Mouse (Mus musculus) cerebral cortex, adult 2 months (tissue): ENCODE data around the gene Adamtsl2.

Experiments
- WGBS: fragments of 180-500 bp; shearing (Covaris S2); methylation state at CpG from one replicate; pipeline ENCODE4 v1.1.7; 2018; 5-methylcytosine and 5-hydroxymethylcytosine counted together

Gene Adamtsl2

DNA sequence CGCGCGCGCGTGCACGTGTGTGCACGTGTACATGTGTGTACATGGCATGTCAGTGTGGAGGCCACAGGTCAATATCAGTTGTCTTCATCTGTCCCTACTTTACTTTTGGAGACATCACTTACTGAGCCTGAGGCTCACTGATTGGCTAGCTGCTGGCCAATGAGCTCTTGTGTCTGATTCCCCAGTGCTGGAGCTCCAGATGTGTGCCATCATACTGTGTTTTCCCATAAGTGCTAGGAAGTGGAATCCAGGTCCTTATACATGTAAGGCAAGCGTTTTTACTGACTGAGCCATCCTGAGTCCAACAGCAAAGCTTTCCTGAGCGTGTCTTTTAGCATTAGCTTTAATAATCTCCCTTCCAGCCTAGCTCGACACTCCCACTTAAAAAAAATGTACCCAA is 35.0 kb downstream of the Adamtsl2 start:
- 93% methylated on average over 10 of the region's 10 CpGs for whole genome bisulfite sequencing

- 76% methylated on average over 4 of the region's 4 CpGs for WGBS
Observed at GRCm38 (mm10) chr2:27118452-27118851, 39.3 kb downstream of the Adamtsl2 start.

DNA sequence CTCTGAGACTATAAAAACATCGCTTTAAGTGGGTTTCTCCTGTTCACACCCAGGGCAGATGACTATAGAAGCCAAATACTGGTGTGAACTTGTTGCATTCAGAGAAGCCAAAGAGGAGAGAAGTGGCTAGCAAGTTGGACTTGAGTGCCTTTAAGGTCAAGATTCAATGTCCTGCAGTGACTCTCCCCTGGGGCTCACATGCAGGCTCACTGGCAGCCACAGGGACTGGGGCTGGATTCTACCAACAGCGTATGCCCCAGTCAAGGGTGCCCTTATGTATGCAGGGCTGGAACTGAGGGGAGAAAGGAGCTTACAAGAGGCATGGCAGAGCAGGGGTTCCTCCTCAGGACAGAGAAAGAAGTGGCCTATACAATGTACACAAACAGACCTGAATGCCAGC is 40.6 kb downstream of the Adamtsl2 start:
- 92% methylated on average over 2 of the region's 2 CpGs for WGBS

DNA sequence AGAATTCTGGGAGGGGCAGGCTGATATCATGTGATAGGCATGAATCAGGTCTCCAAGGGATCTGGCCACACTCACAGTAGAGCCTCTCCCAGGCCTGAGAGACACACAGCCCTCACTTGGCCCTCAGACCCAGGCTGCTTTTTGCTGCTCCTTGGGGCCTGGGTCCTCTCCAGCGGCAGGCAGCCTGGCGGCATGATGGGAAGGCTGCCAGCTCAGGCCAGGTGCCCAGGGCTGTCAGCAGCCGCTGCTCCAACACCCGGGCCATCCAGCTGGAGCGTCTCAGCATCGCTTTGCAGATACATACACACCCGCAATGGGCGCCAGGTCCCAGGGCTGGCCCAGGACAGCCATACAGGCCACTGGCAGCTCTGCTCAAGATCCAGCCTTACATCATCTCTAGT is 41.1 kb downstream of the Adamtsl2 start:
- WGBS = 53% methylated on average over 8 of the region's 8 CpGs

DNA sequence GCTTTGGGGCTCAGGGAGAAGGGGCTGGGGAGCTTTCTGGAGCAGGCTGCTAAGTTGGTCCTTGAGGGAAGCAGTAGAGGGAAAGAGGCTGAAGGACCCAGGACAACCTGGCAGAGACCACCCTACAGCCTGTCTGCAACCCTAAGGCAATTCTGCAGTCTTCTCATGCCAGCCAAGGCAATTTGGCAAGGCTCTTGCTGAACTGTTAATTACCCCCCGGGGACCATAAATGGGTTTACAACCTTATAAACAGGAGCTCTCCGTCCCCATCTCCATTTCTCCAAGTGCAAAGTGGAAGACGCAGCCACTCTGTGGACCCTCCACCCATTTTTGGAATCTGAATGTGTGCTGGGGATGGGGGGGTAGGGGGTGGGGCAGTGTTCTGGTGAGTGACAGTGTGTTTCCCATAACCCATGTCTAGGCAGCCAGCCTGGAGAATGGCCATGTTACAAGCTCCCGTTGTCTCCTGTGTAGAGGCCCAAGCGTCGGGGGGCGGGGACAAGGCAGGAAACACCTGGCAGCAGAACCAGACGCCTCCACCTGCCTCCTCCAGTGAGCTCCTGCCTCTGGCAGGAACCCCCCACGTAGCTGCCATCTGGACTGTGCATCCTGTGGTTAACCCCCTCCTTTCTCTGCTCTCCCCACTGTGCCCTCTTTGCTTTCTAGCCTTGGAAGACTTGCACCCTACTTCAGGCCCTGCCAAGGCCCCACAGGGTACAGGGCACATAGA is 42.6 kb downstream of the Adamtsl2 start:
- WGBS = 21% methylated on average over 9 of the region's 9 CpGs

DNA sequence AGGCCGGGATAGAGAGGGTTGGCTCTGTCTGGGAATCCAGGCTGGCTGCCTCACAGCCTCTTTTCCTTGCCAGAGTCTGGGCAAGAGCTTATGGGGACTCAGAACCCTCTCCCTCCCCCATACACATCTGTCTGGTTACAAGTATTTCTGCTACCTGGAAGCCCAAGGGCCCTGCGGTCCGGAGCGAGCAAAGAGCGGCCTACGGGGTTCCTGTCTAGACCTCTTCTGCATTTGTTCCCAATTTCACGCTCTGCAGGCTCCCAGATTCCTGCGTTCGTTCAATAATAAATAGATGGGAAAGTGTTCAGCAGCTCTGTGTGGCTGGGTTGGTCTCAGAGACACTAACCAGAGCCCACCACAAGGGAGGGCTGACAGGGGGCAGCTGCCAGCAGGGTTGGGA is 43.4 kb downstream of the Adamtsl2 start:
- 59% methylated on average over 9 of the region's 9 CpGs for WGBS

DNA sequence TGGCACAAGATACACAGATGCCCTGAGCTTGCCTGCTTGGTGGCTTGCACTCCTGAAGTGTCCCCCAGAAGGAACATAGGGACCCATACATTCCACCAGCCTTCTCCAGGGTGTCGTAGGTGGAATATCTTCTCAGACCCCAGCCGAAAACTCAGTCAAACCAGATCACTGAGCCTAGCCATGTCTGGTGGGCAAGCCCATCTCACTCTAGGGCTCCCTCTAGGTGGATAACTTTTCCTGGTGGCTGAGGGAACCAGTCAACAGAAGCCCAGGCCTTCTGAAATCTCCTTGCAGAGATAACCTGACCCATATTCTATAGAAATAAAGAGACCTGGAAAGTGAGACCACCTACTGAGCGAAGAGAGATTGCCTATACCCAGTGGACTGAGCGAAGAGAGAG is 43.9 kb downstream of the Adamtsl2 start:
- WGBS = 98% methylated on average over 4 of the region's 4 CpGs

- 47% methylated on average over 10 of the region's 10 CpGs for WGBS
Observed at GRCm38 (mm10) chr2:27125979-27126378, 46.8 kb downstream of the Adamtsl2 start.

- WGBS = 69% methylated on average over 4 of the region's 4 CpGs
Observed at GRCm38 (mm10) chr2:27126496-27126895, 47.3 kb downstream of the Adamtsl2 start.

DNA sequence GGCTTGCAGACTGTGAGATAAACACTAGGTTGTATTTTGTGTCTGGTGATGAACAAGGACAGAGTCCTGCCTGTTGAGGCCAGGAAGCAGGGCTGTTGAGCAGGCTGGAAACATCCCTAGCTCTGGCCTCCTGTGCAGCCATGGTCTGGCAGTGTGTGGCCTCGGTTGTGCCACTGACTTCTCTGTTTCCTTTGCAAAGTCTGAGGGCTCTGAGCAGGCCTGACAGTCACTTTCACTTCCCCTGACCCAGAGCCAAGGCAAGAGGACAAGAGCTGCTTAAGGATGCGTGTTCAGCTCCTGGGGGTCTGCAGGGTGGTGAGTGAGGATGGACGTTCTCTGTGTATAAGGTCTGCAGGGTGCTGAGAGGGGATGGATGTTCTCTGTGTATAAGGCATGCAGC is 49.8 kb downstream of the Adamtsl2 start:
- WGBS = 69% methylated on average over 3 of the region's 3 CpGs

- 65% methylated on average over 5 of the region's 5 CpGs for WGBS
Observed at GRCm38 (mm10) chr2:27135935-27136334, 56.8 kb downstream of the Adamtsl2 start.

GRCm38 (mm10) chr2:27136336-27136735 is 57.2 kb downstream of the Adamtsl2 start:
- 66% methylated on average over 3 of the region's 3 CpGs for WGBS

GRCm38 (mm10) chr2:27136789-27137188 is 57.6 kb downstream of the Adamtsl2 start:
- 55% methylated on average over 1 of the region's 1 CpGs for WGBS

DNA sequence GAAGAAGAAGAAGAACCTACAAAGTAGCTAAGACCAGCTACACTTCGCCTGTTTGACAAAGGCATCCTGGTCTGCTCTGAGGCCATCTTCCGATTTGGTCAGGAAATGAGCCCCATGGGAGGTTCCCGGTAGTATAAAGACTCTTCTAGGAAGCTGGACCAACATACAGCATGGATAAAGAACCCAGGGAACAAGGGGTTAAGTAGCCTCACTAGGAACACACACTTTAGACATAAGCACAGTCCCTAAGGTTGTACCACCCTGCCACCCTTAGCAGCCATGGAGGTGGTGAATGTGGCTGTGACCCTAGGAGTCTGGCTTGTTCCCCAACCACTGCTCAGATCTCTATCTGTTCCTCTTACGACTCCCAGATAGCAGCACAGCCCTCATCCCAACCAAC is 59.2 kb downstream of the Adamtsl2 start:
- WGBS = 74% methylated on average over 4 of the region's 4 CpGs

DNA sequence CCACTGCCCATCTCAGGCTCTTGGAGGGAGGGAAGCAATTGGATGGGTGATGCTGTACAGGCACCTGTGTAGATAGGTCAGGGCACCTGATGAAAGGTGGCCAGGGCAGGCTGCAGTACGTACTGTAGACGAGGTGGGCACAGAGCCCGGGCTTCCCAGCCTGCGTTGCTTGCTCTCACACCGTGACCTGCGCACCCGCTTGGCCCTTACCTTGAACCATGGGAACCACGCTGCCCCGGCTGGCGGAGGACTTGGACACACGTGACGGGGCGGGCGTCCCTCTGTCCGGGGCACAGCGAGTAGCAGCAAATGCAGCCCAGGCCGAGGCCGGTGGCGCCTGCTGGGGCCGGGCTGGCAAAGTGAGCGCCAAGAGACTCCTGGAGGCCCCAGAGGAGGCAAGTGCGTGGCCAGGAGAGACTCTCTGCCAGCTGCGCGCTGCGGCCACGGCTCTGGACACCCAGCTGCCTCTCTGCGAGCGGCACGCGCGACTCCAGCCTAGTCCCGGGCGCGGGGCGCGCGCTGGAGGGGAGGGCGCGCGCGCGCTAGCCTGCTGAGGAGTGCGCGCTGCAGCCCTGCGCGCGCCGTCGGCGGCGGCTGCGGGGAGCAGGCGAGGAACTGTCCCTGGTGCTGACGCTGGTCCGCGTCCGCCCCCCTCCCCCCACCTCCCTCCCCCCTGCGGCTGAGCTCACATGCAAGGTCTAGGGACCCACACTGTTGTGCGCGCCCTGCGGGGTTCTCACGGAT is 62.9 kb downstream of the Adamtsl2 start, which contains the start of gene Fam163b:
Gene Fam163b (minus strand): TSS at position 542 of the 744 bp plus-strand sequence.
- 2% methylated on average over 61 of the region's 62 CpGs for WGBS

DNA sequence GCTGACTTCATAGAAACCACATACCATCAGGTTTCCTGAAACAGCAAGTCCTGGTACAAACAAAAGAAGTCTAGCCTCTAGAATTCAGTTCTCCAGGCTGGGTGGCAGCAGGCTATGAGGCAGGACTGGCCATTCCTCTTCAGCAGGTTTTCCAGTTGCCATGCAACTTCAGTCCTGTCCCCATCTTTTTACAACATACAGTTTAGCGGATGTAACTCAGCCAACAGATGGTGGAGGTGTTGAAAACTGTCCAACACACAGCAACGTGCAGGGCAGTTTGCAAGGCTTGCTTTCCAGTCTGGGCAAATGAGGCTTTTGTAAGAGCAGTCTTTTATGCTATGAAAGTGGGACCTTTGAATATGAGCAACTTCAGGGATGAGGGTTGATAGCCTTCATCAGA is 65.8 kb downstream of the Adamtsl2 start:
- WGBS = 37% methylated on average over 2 of the region's 2 CpGs

DNA sequence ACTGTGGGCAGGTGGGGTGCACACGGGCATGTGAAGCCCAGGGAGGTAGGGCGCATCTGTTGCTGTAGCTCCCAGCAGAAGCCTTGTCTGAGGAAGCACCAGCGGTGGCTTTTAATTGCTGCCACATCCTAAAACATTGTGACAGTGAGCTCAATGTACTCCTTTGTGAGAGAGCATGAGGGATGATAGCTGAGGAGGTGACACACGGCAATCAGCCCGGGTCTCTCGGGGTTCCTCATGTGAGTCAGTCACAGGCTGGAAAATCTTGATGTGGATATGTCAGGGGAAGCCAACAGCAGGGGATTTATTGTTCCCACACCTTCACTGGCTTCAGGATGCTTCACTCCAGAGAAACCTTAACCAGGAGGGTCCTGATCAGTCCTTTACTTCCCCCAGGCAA is 67.7 kb downstream of the Adamtsl2 start:
- 79% methylated on average over 6 of the region's 6 CpGs for WGBS

GRCm38 (mm10) chr2:27149457-27149856 is 70.3 kb downstream of the Adamtsl2 start:
- 21% methylated on average over 2 of the region's 2 CpGs for WGBS

GRCm38 (mm10) chr2:27154466-27155185 is 75.4 kb downstream of the Adamtsl2 start:
- WGBS = 62% methylated on average over 10 of the region's 10 CpGs

DNA sequence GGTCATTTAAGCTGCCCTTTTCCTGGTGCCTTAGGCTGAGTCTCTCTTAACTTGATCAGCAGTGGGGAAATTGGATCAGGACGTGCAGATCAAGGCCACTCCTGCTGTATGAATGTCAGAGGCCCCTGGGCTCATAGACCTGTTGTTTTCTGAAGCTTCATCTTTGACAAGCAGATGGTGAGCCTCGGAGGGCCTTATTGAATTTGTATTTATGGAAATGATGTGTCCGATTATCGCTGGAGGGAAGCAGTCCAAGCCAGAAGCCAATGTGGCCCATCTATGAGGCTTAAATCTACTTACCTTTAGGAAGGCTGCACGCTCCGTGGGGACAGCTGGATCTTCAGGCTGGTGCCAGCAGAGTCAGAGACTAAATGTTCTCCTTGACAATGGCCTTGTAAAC is 77.4 kb downstream of the Adamtsl2 start:
- WGBS = 71% methylated on average over 6 of the region's 6 CpGs
